Mouse (Mus musculus): Measurements from ENCODE around the gene Gm20388. TPM values are rescaled to one million over a fixed set of nuclear protein-coding genes. Genes with fewer than 3 reads are reported as not detected.

The Gm20388 gene
- polyA plus RNA-seq, 1 experiment from 2014 or later: not detected

GRCm38 (mm10) chr8:122273826-122274225 is 2363.2 kb downstream of the Gm20388 start:
- Histone ChIP-seq H3K27me3 (ENCODE audit: control insufficient read depth, insufficient read depth, low read length) (peaks cover 4% of the 10 kb centered on the region; the same call in 1 of the 2 replicates), H3K9ac (ENCODE audit: low read depth, low read length) (no peak overlapping the region), H3K4me2 (replicated peaks; ENCODE audit: low read depth, low read length) (no peak overlapping the region), H3K36me3 (ENCODE audit: control insufficient read depth, insufficient read depth, low read length) (no peaks in the 10 kb centered on the region), H3K4me3 (ENCODE audit: low read length) (no peak overlapping the region), H3K4me1 (ENCODE audit: control insufficient read depth, insufficient read depth, low read length) (peaks cover 6% of the 10 kb centered on the region), H3K9me3 (ENCODE audit: control insufficient read depth, low read length) (no peaks in the 10 kb centered on the region), H3K27ac (ENCODE audit: low read depth, low read length) (no peak overlapping the region)
- 51% methylated on average over 7 of the region's 7 CpGs for WGBS
- ATAC-seq (ENCODE audit: low FRiP score, low TSS enrichment): no peak

- no peak overlapping the region for H3K9ac ChIP-seq (ENCODE audit: low read depth, low read length)
- ATAC-seq (ENCODE audit: low FRiP score, low TSS enrichment): no peak
- peaks cover 4% of the 10 kb centered on the region; the same call in 1 of the 2 replicates for H3K27me3 ChIP-seq (ENCODE audit: control insufficient read depth, insufficient read depth, low read length)
- 77% methylated on average over 11 of the region's 11 CpGs for WGBS
- H3K4me1 ChIP-seq (ENCODE audit: control insufficient read depth, insufficient read depth, low read length): peaks cover 6% of the 10 kb centered on the region
- H3K27ac ChIP-seq (ENCODE audit: low read depth, low read length): no peak overlapping the region
- no peak overlapping the region for H3K4me3 ChIP-seq (ENCODE audit: low read length)
- no peak overlapping the region for H3K4me2 ChIP-seq (replicated peaks; ENCODE audit: low read depth, low read length)
- no peaks in the 10 kb centered on the region for H3K9me3 ChIP-seq (ENCODE audit: control insufficient read depth, low read length)
- no peaks in the 10 kb centered on the region for H3K36me3 ChIP-seq (ENCODE audit: control insufficient read depth, insufficient read depth, low read length)
These were observed 2364.2 kb downstream of the Gm20388 start for GRCm38 (mm10) chr8:122274651-122275391.

- H3K4me2 ChIP-seq (replicated peaks; ENCODE audit: low read depth, low read length): no peak overlapping the region
- no peaks in the 10 kb centered on the region for H3K36me3 ChIP-seq (ENCODE audit: control insufficient read depth, insufficient read depth, low read length)
- H3K9me3 ChIP-seq (ENCODE audit: control insufficient read depth, low read length): no peaks in the 10 kb centered on the region
- peaks cover 18% of the 10 kb centered on the region for H3K4me1 ChIP-seq (ENCODE audit: control insufficient read depth, insufficient read depth, low read length)
- H3K4me3 ChIP-seq (ENCODE audit: low read length): no peak overlapping the region
- 88% methylated on average over 5 of the region's 5 CpGs for WGBS
- ATAC-seq (ENCODE audit: low FRiP score, low TSS enrichment): no peak
- no peak overlapping the region for H3K9ac ChIP-seq (ENCODE audit: low read depth, low read length)
- no peaks in the 10 kb centered on the region for H3K27me3 ChIP-seq (ENCODE audit: control insufficient read depth, insufficient read depth, low read length)
- no peak overlapping the region for H3K27ac ChIP-seq (ENCODE audit: low read depth, low read length)
These were observed 2365.7 kb downstream of the Gm20388 start for GRCm38 (mm10) chr8:122276308-122276707.

GRCm38 (mm10) chr8:122277204-122277995 is 2366.8 kb downstream of the Gm20388 start:
- Histone ChIP-seq H3K27me3 (ENCODE audit: control insufficient read depth, insufficient read depth, low read length) (no peaks in the 10 kb centered on the region), H3K36me3 (ENCODE audit: control insufficient read depth, insufficient read depth, low read length) (no peaks in the 10 kb centered on the region), H3K4me1 (ENCODE audit: control insufficient read depth, insufficient read depth, low read length) (peaks cover 18% of the 10 kb centered on the region), H3K9me3 (ENCODE audit: control insufficient read depth, low read length) (no peaks in the 10 kb centered on the region), H3K4me2 (replicated peaks; ENCODE audit: low read depth, low read length) (no peak overlapping the region), H3K4me3 (ENCODE audit: low read length) (no peak overlapping the region), H3K27ac (ENCODE audit: low read depth, low read length) (no peak overlapping the region), H3K9ac (ENCODE audit: low read depth, low read length) (no peak overlapping the region)
- WGBS: 67% methylated on average over 18 of the region's 18 CpGs
- no peak for ATAC-seq (ENCODE audit: low FRiP score, low TSS enrichment)

GRCm38 (mm10) chr8:122280156-122280555 is 2369.5 kb downstream of the Gm20388 start:
- WGBS: 61% methylated on average over 4 of the region's 4 CpGs
- no peak overlapping the region for H3K27ac ChIP-seq (ENCODE audit: low read depth, low read length)
- H3K4me2 ChIP-seq (replicated peaks; ENCODE audit: low read depth, low read length): no peak overlapping the region

GRCm38 (mm10) chr8:122280588-122281316 is 2370.1 kb downstream of the Gm20388 start:
- Histone ChIP-seq H3K9ac (ENCODE audit: low read depth, low read length) (peak overlapping the region; percentile 46), H3K4me2 (replicated peaks; ENCODE audit: low read depth, low read length) (peak overlapping the region; percentile 96), H3K4me3 (ENCODE audit: low read length) (peak overlapping the region; percentile 70), H3K27me3 (ENCODE audit: control insufficient read depth, insufficient read depth, low read length) (peaks cover 5% of the 10 kb centered on the region; the same call in 1 of the 2 replicates), H3K9me3 (ENCODE audit: control insufficient read depth, low read length) (no peaks in the 10 kb centered on the region), H3K4me1 (ENCODE audit: control insufficient read depth, insufficient read depth, low read length) (peaks cover 40% of the 10 kb centered on the region), H3K27ac (ENCODE audit: low read depth, low read length) (peak overlapping the region; percentile 73), H3K36me3 (ENCODE audit: control insufficient read depth, insufficient read depth, low read length) (no peaks in the 10 kb centered on the region)
- ATAC-seq (ENCODE audit: low FRiP score, low TSS enrichment): peak; percentile 58
- WGBS: 3% methylated on average over 20 of the region's 20 CpGs

More at GRCm38 (mm10) chr8:122280156-122280555, 2369.5 kb downstream of the Gm20388 start:
- Histone ChIP-seq H3K27me3 (ENCODE audit: control insufficient read depth, insufficient read depth, low read length) (peaks cover 5% of the 10 kb centered on the region; the same call in 1 of the 2 replicates), H3K36me3 (ENCODE audit: control insufficient read depth, insufficient read depth, low read length) (no peaks in the 10 kb centered on the region), H3K4me3 (ENCODE audit: low read length) (no peak overlapping the region), H3K9me3 (ENCODE audit: control insufficient read depth, low read length) (no peaks in the 10 kb centered on the region), H3K4me1 (ENCODE audit: control insufficient read depth, insufficient read depth, low read length) (peaks cover 36% of the 10 kb centered on the region), H3K9ac (ENCODE audit: low read depth, low read length) (no peak overlapping the region)
- no peak for ATAC-seq (ENCODE audit: low FRiP score, low TSS enrichment)

- ATAC-seq (ENCODE audit: low FRiP score, low TSS enrichment): peak; percentile 91
- Histone ChIP-seq H3K9ac (ENCODE audit: low read depth, low read length) (peak overlapping the region; percentile 46), H3K4me3 (ENCODE audit: low read length) (peak overlapping the region; percentile 70), H3K36me3 (ENCODE audit: control insufficient read depth, insufficient read depth, low read length) (no peaks in the 10 kb centered on the region), H3K27ac (ENCODE audit: low read depth, low read length) (peak overlapping the region; percentile 73), H3K4me2 (replicated peaks; ENCODE audit: low read depth, low read length) (peak overlapping the region; percentile 96), H3K9me3 (ENCODE audit: control insufficient read depth, low read length) (no peaks in the 10 kb centered on the region), H3K4me1 (ENCODE audit: control insufficient read depth, insufficient read depth, low read length) (peaks cover 40% of the 10 kb centered on the region), H3K27me3 (ENCODE audit: control insufficient read depth, insufficient read depth, low read length) (peaks cover 5% of the 10 kb centered on the region; the same call in 1 of the 2 replicates)
- 0% methylated on average over 47 of the region's 47 CpGs for WGBS
These were observed 2370.8 kb downstream of the Gm20388 start for GRCm38 (mm10) chr8:122281317-122282034.

GRCm38 (mm10) chr8:122282035-122282358 is 2371.4 kb downstream of the Gm20388 start, which contains the start of gene Zfpm1:
Gene Zfpm1, plus strand, starts transcription at chr8:122282141.
- WGBS: under 1% methylated on average over 37 of the region's 60 CpGs
- ATAC-seq (ENCODE audit: low FRiP score, low TSS enrichment): no peak
- Histone ChIP-seq H3K9ac (ENCODE audit: low read depth, low read length) (peak within 1 kb of the TSS; percentile 82), H3K36me3 (ENCODE audit: control insufficient read depth, insufficient read depth, low read length) (no peaks in the 10 kb centered on the region), H3K27ac (ENCODE audit: low read depth, low read length) (peak within 1 kb of the TSS; percentile 88), H3K27me3 (ENCODE audit: control insufficient read depth, insufficient read depth, low read length) (peaks cover 5% of the 10 kb centered on the region; the same call in 1 of the 2 replicates), H3K4me1 (ENCODE audit: control insufficient read depth, insufficient read depth, low read length) (peaks cover 40% of the 10 kb centered on the region), H3K9me3 (ENCODE audit: control insufficient read depth, low read length) (no peaks in the 10 kb centered on the region), H3K4me2 (replicated peaks; ENCODE audit: low read depth, low read length) (peak within 1 kb of the TSS; percentile 96), H3K4me3 (ENCODE audit: low read length) (peak within 1 kb of the TSS; percentile 70)
